Mouse (Mus musculus) kidney, postnatal 0 days (tissue): ENCODE measurements around the gene Macf1. TPM values are rescaled to one million over a fixed set of nuclear protein-coding genes. Genes with fewer than 3 reads are reported as not detected.

Source experiments
- ATAC-seq: fragments of 200-750 bp; cut with Nextera tagmentation; replicated peaks from 2 replicates; pipeline ENCODE4 v1.8.0; 2017; ENCODE audit warnings: low read depth, moderate number of reproducible peaks, moderate TSS enrichment, moderate library complexity; ENCODE audit not compliant: low FRiP score
- DNase-seq: peaks from one replicate; pipeline ENCODE4 v3.0.0-alpha.2; 2016; ENCODE audit warnings: low spot score
- H3K27ac ChIP-seq: fragments of 300-500 bp; sonication (generic); 2 replicates; pipeline ENCODE4 v1.5.1; 2014; ENCODE audit warnings: mild to moderate bottlenecking
- H3K27me3 ChIP-seq: fragments of 300-500 bp; sonication (generic); 2 replicates; pipeline ENCODE4 v1.6.1; 2014; ENCODE audit warnings: low read length, mixed read lengths; ENCODE audit not compliant: insufficient read depth
- H3K36me3 ChIP-seq: fragments of 300-500 bp; sonication (generic); 2 replicates; pipeline ENCODE4 v1.6.1; 2014; ENCODE audit warnings: low read length, mixed read lengths; ENCODE audit not compliant: insufficient read depth
- H3K4me1 ChIP-seq: fragments of 300-500 bp; sonication (generic); replicated peaks from 2 replicates; pipeline ENCODE4 v1.6.1; 2014; ENCODE audit warnings: antibody characterized with exemption, low read length, mixed read lengths; ENCODE audit not compliant: insufficient read depth
- H3K4me2 ChIP-seq: fragments of 300-500 bp; sonication (generic); 2 replicates; pipeline ENCODE4 v1.6.1; 2014; ENCODE audit warnings: mild to moderate bottlenecking, low read length, moderate library complexity, mixed read lengths
- H3K4me3 ChIP-seq: fragments of 300-500 bp; sonication (generic); replicated peaks from 2 replicates; pipeline ENCODE4 v1.5.1; 2014; ENCODE audit warnings: low read depth, low read length
- H3K9ac ChIP-seq: fragments of 300-500 bp; sonication (generic); 2 replicates; pipeline ENCODE4 v1.6.1; 2014; ENCODE audit warnings: low read depth, low read length
- H3K9me3 ChIP-seq: fragments of 300-500 bp; sonication (generic); replicated peaks from 2 replicates; pipeline ENCODE4 v1.6.1; 2016; ENCODE audit warnings: low read length, inconsistent platforms, mixed read lengths
- CTCF ChIP-seq: IDR thresholded peaks from 2 replicates; pipeline ENCODE4 v1.5.1; 2016; ENCODE audit warnings: antibody characterized with exemption, low read depth, mild to moderate bottlenecking, moderate library complexity
- WGBS: fragments of 180-500 bp; shearing (Covaris S2); extraction: QIAGEN DNeasy Blood & Tissue Kit; methylation state at CpG from one replicate; pipeline ENCODE4 v1.1.7; 2014; 5-methylcytosine and 5-hydroxymethylcytosine counted together
- polyA plus RNA-seq: library from polyadenylated mRNA; unstranded; fragments of >200 nt; fragmentation: Nextera tagmentation; extraction: Ambion mirVana; gene quantifications from 2 replicates; pipeline ENCODE4 v1.2.1, GENCODE M21; 2015

Gene Macf1
- polyA plus RNA-seq, 1 experiment from 2014 or later: 33.8 TPM

DNA sequence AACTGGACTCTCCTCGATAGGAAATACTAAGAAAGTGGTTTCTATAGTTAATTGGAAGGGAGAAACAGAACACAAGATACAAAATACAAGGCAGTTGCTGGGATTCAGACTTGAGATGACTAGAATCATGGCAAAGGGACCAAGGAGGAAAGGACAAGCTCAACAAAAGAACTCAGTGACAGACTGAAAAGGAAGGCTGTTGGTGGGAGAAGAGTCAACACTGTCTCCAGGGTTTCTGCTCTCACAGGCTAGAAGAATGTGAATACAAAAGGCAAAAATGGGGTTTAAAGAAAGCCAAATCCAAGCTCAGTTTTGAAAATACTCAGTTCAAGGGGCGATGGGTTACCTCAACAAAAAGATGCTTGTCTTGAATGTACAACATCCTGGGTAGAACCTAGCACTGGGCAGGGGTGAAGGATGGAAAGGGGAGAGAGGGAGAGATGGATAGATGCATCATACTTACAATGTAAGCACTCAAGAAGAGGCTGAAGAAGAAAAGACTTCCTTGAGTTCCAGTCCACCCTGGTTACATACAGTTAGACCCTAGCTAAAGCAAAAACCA is 81.4 kb downstream of the Macf1 start:
- WGBS: 93% methylated on average over 2 of the region's 2 CpGs
- no peak for TF ChIP-seq CTCF
- H3K36me3 ChIP-seq: no peaks in the 10 kb centered on the region
- no peak for ATAC-seq
- H3K4me2 ChIP-seq: no peak overlapping the region
- no peak overlapping the region for H3K9ac ChIP-seq
- no peaks in the 10 kb centered on the region for H3K9me3 ChIP-seq
- H3K4me1 ChIP-seq: no peaks in the 10 kb centered on the region; the same call in 1 of the 2 replicates
- H3K4me3 ChIP-seq: no peak overlapping the region
- no peak overlapping the region for H3K27ac ChIP-seq
- no peak for DNase-seq
- no peaks in the 10 kb centered on the region for H3K27me3 ChIP-seq

DNA sequence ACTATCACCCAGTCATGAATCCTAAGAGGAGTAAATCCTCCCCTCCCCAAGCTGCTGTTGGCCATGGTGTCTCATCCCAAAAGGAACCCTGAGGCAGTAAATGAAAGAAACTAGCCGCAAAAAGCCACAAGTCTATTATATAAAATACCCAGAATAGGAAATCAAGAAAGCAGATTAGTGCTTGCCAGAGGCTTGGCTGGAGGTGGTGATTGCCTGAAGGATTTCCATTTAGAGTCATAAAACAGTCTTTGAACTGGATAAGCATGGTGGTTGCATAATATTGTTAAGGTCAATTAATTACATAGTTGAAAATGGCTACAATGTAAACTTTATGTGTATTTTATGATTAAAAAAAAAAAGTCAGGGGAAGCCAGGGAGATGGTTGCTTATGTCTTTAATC is 83.1 kb downstream of the Macf1 start:
- Histone ChIP-seq H3K27me3 (no peaks in the 10 kb centered on the region), H3K27ac (no peak overlapping the region), H3K36me3 (no peaks in the 10 kb centered on the region), H3K9me3 (no peaks in the 10 kb centered on the region), H3K4me2 (no peak overlapping the region), H3K4me3 (no peak overlapping the region), H3K9ac (no peak overlapping the region), H3K4me1 (no peaks in the 10 kb centered on the region; the same call in 1 of the 2 replicates)
- no peak for TF ChIP-seq CTCF
- DNase-seq: no peak
- WGBS: 70% methylated on average over 1 of the region's 1 CpGs
- no peak for ATAC-seq

DNA sequence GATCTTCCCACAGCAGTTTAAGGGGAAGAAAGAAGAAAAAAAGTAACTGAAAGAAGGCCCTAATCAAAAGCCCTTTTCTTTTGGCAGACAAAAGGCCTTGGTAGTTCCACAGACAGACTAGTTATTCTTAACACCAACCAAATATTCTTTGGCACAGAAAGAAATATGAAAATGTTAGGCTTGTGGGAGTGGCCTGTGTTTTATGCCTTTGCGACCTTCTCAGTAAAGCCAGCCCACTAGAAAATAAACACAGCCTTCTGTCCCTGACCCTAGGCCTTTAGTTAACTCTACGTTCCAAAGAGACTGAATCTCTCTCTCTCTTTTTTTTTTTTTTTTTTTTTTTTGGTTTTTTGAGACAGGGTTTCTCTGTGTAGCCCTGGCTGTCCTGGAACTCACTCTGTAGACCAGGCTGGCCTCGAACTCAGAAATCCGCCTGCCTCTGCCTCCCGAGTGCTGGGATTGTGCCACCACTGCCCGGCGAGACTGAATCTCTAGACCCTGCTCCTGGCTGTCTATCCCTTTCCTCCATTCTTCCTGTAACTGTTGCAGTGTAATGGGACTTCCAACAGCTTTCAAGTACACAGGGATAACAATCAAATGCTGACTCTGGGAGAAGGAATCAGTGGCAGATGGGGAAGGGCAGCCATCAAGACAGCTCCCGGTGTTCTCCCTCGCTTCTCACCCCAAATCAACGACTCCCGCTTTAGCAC is 85.5 kb downstream of the Macf1 start:
- peaks cover 17% of the 10 kb centered on the region for H3K4me1 ChIP-seq
- peak; percentile 41 for DNase-seq

DNA sequence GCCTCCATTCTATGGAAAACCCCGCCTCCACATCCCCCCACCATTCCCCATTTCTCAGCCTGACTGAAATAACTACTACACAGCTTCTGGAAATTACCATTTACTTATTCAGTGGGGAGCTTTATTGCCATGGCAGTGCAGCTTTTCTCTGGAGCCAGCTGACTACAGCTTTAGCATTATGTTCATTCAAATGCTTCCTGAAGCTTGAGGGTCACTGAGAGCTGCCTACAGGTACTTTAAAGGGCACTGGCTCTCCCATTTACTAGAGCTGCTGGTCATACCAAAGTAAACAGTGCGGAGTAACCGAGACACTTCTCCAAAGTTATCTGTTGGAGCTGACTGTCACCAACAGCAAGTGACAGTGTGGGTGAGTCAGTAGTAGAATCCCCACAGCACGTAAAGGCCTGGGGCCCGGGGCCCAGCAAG is 89.8 kb downstream of the Macf1 start:
- Histone ChIP-seq H3K4me3 (no peak overlapping the region), H3K9me3 (no peaks in the 10 kb centered on the region), H3K27me3 (no peaks in the 10 kb centered on the region), H3K9ac (no peak overlapping the region), H3K4me1 (peaks cover 24% of the 10 kb centered on the region), H3K27ac (peak overlapping the region; percentile 64), H3K36me3 (no peaks in the 10 kb centered on the region), H3K4me2 (peak overlapping the region; percentile 1; the same call in 1 of the 2 replicates)
- ATAC-seq: no peak
- no peak for DNase-seq
- WGBS: 57% methylated on average over 5 of the region's 5 CpGs
- no peak for TF ChIP-seq CTCF

More for the DNA sequence above, 85.5 kb downstream of the Macf1 start:
- Histone ChIP-seq H3K27ac (no peak overlapping the region), H3K9ac (no peak overlapping the region), H3K27me3 (no peaks in the 10 kb centered on the region), H3K4me2 (no peak overlapping the region), H3K9me3 (no peaks in the 10 kb centered on the region), H3K4me3 (no peak overlapping the region), H3K36me3 (no peaks in the 10 kb centered on the region)
- ATAC-seq: no peak
- 69% methylated on average over 11 of the region's 11 CpGs for WGBS
- no peak for TF ChIP-seq CTCF

DNA sequence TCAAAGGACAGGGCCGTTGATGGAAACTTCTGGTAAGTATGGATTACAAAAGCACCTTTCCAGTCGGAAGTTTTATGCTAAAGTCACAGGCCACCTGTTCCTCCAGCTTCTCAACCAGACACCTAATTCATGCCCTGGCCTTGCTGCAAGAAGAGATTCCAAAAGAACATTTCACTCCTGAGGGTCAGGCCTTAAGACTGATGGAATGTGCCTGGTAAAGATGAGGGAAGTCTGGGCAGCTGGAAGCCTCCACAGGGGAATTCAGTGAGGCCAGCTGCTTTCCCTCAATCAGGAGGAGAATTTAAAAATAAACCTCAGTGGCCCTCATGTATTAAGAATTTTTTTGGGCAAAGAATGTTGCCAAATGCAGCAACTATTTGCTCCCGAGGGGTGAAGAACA is 90.5 kb downstream of the Macf1 start:
- peaks cover 24% of the 10 kb centered on the region for H3K4me1 ChIP-seq
- ATAC-seq: no peak

DNA sequence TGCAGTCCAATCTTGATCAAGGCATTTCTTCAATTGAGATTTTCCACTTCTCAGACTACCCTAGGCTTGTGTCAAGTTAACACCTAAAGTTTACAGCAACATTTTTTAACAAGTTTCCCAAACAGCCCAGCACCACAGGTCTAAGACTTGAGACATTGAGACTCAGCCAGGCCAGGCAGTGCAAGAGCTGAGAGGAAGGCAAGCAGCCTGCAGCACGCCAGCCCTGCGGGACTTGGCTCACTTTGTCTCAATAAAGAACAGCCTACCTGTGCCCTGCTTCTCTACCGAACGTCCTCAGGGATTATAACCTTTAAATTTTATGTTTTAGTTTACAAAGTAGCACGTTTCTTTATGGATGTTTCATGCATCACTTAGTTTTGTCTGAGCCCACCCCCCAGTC is 92.1 kb downstream of the Macf1 start:
- no peak for TF ChIP-seq CTCF
- no peak for ATAC-seq

More for the DNA sequence above, 90.5 kb downstream of the Macf1 start:
- Histone ChIP-seq H3K9ac (no peak overlapping the region), H3K9me3 (no peaks in the 10 kb centered on the region), H3K4me3 (no peak overlapping the region), H3K4me2 (no peak overlapping the region), H3K36me3 (no peaks in the 10 kb centered on the region), H3K27ac (peak overlapping the region; percentile 64), H3K27me3 (no peaks in the 10 kb centered on the region)
- peak; percentile 68 for DNase-seq
- WGBS: 28% methylated on average over 3 of the region's 3 CpGs
- TF ChIP-seq CTCF: no peak

More for the DNA sequence above, 92.1 kb downstream of the Macf1 start:
- peaks cover 24% of the 10 kb centered on the region for H3K4me1 ChIP-seq
- H3K36me3 ChIP-seq: no peaks in the 10 kb centered on the region
- H3K4me3 ChIP-seq: no peak overlapping the region
- H3K4me2 ChIP-seq: no peak overlapping the region
- DNase-seq: no peak
- 63% methylated on average over 5 of the region's 5 CpGs for WGBS
- H3K27me3 ChIP-seq: no peaks in the 10 kb centered on the region
- H3K9me3 ChIP-seq: no peaks in the 10 kb centered on the region
- H3K9ac ChIP-seq: no peak overlapping the region
- no peak overlapping the region for H3K27ac ChIP-seq
